Mouse (Mus musculus): ENCODE data around the gene March1. TPM values are rescaled to one million over a fixed set of nuclear protein-coding genes. Genes with fewer than 3 reads are reported as not detected.

March1 gene
- polyA plus RNA-seq, 1 experiment from 2014 or later, result 0.33 TPM

GRCm38 (mm10) chr8:66436804-66437203, 819.1 kb downstream of the March1 start:
- Histone ChIP-seq H3K4me2 (no peak overlapping the region), H3K9ac (ENCODE audit: low read depth, low read length) (no peak overlapping the region), H3K27ac (ENCODE audit: low read depth, low read length) (no peak overlapping the region), H3K4me1 (ENCODE audit: control insufficient read depth, insufficient read depth, low read length) (no peaks in the 10 kb centered on the region), H3K4me3 (ENCODE audit: low read depth, low read length) (no peak overlapping the region), H3K36me3 (ENCODE audit: control insufficient read depth, insufficient read depth, low read length) (no peaks in the 10 kb centered on the region), H3K27me3 (ENCODE audit: control insufficient read depth, insufficient read depth, low read length) (no peaks in the 10 kb centered on the region), H3K9me3 (replicated peaks; ENCODE audit: control insufficient read depth, low read length) (no peaks in the 10 kb centered on the region)
- WGBS (ENCODE audit: insufficient replicate concordance), result 80% methylated on average over 1 of the region's 1 CpGs
- no peak for ATAC-seq (replicated peaks; ENCODE audit: insufficient number of reproducible peaks, low FRiP score, low TSS enrichment)

- Histone ChIP-seq H3K4me2 (no peak overlapping the region), H3K9me3 (replicated peaks; ENCODE audit: control insufficient read depth, low read length) (no peaks in the 10 kb centered on the region), H3K9ac (ENCODE audit: low read depth, low read length) (no peak overlapping the region), H3K27ac (ENCODE audit: low read depth, low read length) (no peak overlapping the region), H3K27me3 (ENCODE audit: control insufficient read depth, insufficient read depth, low read length) (no peaks in the 10 kb centered on the region), H3K4me3 (ENCODE audit: low read depth, low read length) (no peak overlapping the region), H3K36me3 (ENCODE audit: control insufficient read depth, insufficient read depth, low read length) (no peaks in the 10 kb centered on the region), H3K4me1 (ENCODE audit: control insufficient read depth, insufficient read depth, low read length) (no peaks in the 10 kb centered on the region)
- WGBS (ENCODE audit: insufficient replicate concordance), result 64% methylated on average over 3 of the region's 3 CpGs
- no peak for ATAC-seq (replicated peaks; ENCODE audit: insufficient number of reproducible peaks, low FRiP score, low TSS enrichment)
Measured at GRCm38 (mm10) chr8:66437929-66438328, 820.2 kb downstream of the March1 start.

GRCm38 (mm10) chr8:66438468-66438867, 820.8 kb downstream of the March1 start:
- Histone ChIP-seq H3K27ac (ENCODE audit: low read depth, low read length) (no peak overlapping the region), H3K9me3 (replicated peaks; ENCODE audit: control insufficient read depth, low read length) (no peaks in the 10 kb centered on the region), H3K9ac (ENCODE audit: low read depth, low read length) (no peak overlapping the region), H3K36me3 (ENCODE audit: control insufficient read depth, insufficient read depth, low read length) (no peaks in the 10 kb centered on the region), H3K27me3 (ENCODE audit: control insufficient read depth, insufficient read depth, low read length) (no peaks in the 10 kb centered on the region), H3K4me1 (ENCODE audit: control insufficient read depth, insufficient read depth, low read length) (no peaks in the 10 kb centered on the region), H3K4me2 (no peak overlapping the region), H3K4me3 (ENCODE audit: low read depth, low read length) (no peak overlapping the region)
- no peak for ATAC-seq (replicated peaks; ENCODE audit: insufficient number of reproducible peaks, low FRiP score, low TSS enrichment)
- 75% methylated on average over 4 of the region's 4 CpGs for WGBS (ENCODE audit: insufficient replicate concordance)

- H3K9me3 ChIP-seq (replicated peaks; ENCODE audit: control insufficient read depth, low read length), result no peaks in the 10 kb centered on the region
- no peaks in the 10 kb centered on the region for H3K4me1 ChIP-seq (ENCODE audit: control insufficient read depth, insufficient read depth, low read length)
- ATAC-seq (replicated peaks; ENCODE audit: insufficient number of reproducible peaks, low FRiP score, low TSS enrichment), result no peak
- no peak overlapping the region for H3K27ac ChIP-seq (ENCODE audit: low read depth, low read length)
- WGBS (ENCODE audit: insufficient replicate concordance), result 38% methylated on average over 1 of the region's 1 CpGs
- no peak overlapping the region for H3K4me3 ChIP-seq (ENCODE audit: low read depth, low read length)
- no peak overlapping the region for H3K4me2 ChIP-seq
- no peaks in the 10 kb centered on the region for H3K27me3 ChIP-seq (ENCODE audit: control insufficient read depth, insufficient read depth, low read length)
- H3K9ac ChIP-seq (ENCODE audit: low read depth, low read length), result no peak overlapping the region
- H3K36me3 ChIP-seq (ENCODE audit: control insufficient read depth, insufficient read depth, low read length), result no peaks in the 10 kb centered on the region
Measured at GRCm38 (mm10) chr8:66441123-66441522, 823.4 kb downstream of the March1 start.

GRCm38 (mm10) chr8:66442778-66443177, 825.1 kb downstream of the March1 start:
- no peak for ATAC-seq (replicated peaks; ENCODE audit: insufficient number of reproducible peaks, low FRiP score, low TSS enrichment)
- WGBS (ENCODE audit: insufficient replicate concordance), result 5% methylated on average over 1 of the region's 1 CpGs
- Histone ChIP-seq H3K36me3 (ENCODE audit: control insufficient read depth, insufficient read depth, low read length) (no peaks in the 10 kb centered on the region), H3K9me3 (replicated peaks; ENCODE audit: control insufficient read depth, low read length) (no peaks in the 10 kb centered on the region), H3K4me1 (ENCODE audit: control insufficient read depth, insufficient read depth, low read length) (no peaks in the 10 kb centered on the region), H3K27me3 (ENCODE audit: control insufficient read depth, insufficient read depth, low read length) (no peaks in the 10 kb centered on the region), H3K4me2 (no peak overlapping the region), H3K27ac (ENCODE audit: low read depth, low read length) (no peak overlapping the region), H3K9ac (ENCODE audit: low read depth, low read length) (no peak overlapping the region), H3K4me3 (ENCODE audit: low read depth, low read length) (no peak overlapping the region)

- no peak for ATAC-seq (replicated peaks; ENCODE audit: insufficient number of reproducible peaks, low FRiP score, low TSS enrichment)
- H3K4me2 ChIP-seq, result no peak overlapping the region
- H3K9ac ChIP-seq (ENCODE audit: low read depth, low read length), result no peak overlapping the region
- no peak overlapping the region for H3K4me3 ChIP-seq (ENCODE audit: low read depth, low read length)
- no peaks in the 10 kb centered on the region for H3K9me3 ChIP-seq (replicated peaks; ENCODE audit: control insufficient read depth, low read length)
- H3K27ac ChIP-seq (ENCODE audit: low read depth, low read length), result no peak overlapping the region
- 71% methylated on average over 5 of the region's 5 CpGs for WGBS (ENCODE audit: insufficient replicate concordance)
- no peaks in the 10 kb centered on the region for H3K4me1 ChIP-seq (ENCODE audit: control insufficient read depth, insufficient read depth, low read length)
- H3K36me3 ChIP-seq (ENCODE audit: control insufficient read depth, insufficient read depth, low read length), result no peaks in the 10 kb centered on the region
- H3K27me3 ChIP-seq (ENCODE audit: control insufficient read depth, insufficient read depth, low read length), result no peaks in the 10 kb centered on the region
Measured at GRCm38 (mm10) chr8:66444141-66444540, 826.4 kb downstream of the March1 start.

- H3K9ac ChIP-seq (ENCODE audit: low read depth, low read length), result no peak overlapping the region
- H3K9me3 ChIP-seq (replicated peaks; ENCODE audit: control insufficient read depth, low read length), result no peaks in the 10 kb centered on the region
- H3K36me3 ChIP-seq (ENCODE audit: control insufficient read depth, insufficient read depth, low read length), result no peaks in the 10 kb centered on the region
- no peak for ATAC-seq (replicated peaks; ENCODE audit: insufficient number of reproducible peaks, low FRiP score, low TSS enrichment)
- no peak overlapping the region for H3K4me3 ChIP-seq (ENCODE audit: low read depth, low read length)
- no peak overlapping the region for H3K4me2 ChIP-seq
- H3K27me3 ChIP-seq (ENCODE audit: control insufficient read depth, insufficient read depth, low read length), result no peaks in the 10 kb centered on the region
- WGBS (ENCODE audit: insufficient replicate concordance), result 70% methylated on average over 3 of the region's 3 CpGs
- H3K27ac ChIP-seq (ENCODE audit: low read depth, low read length), result no peak overlapping the region
- no peaks in the 10 kb centered on the region for H3K4me1 ChIP-seq (ENCODE audit: control insufficient read depth, insufficient read depth, low read length)
Measured at GRCm38 (mm10) chr8:66445351-66445750, 827.7 kb downstream of the March1 start.

- H3K4me1 ChIP-seq (ENCODE audit: control insufficient read depth, insufficient read depth, low read length), result no peaks in the 10 kb centered on the region
- H3K9me3 ChIP-seq (replicated peaks; ENCODE audit: control insufficient read depth, low read length), result no peaks in the 10 kb centered on the region
- H3K9ac ChIP-seq (ENCODE audit: low read depth, low read length), result no peak overlapping the region
- ATAC-seq (replicated peaks; ENCODE audit: insufficient number of reproducible peaks, low FRiP score, low TSS enrichment), result no peak
- H3K4me2 ChIP-seq, result no peak overlapping the region
- no peak overlapping the region for H3K27ac ChIP-seq (ENCODE audit: low read depth, low read length)
- WGBS (ENCODE audit: insufficient replicate concordance), result 26% methylated on average over 5 of the region's 5 CpGs
- no peaks in the 10 kb centered on the region for H3K27me3 ChIP-seq (ENCODE audit: control insufficient read depth, insufficient read depth, low read length)
- H3K4me3 ChIP-seq (ENCODE audit: low read depth, low read length), result no peak overlapping the region
- no peaks in the 10 kb centered on the region for H3K36me3 ChIP-seq (ENCODE audit: control insufficient read depth, insufficient read depth, low read length)
Measured at GRCm38 (mm10) chr8:66450691-66451090, 833.0 kb downstream of the March1 start.

GRCm38 (mm10) chr8:66457057-66457456, 839.4 kb downstream of the March1 start:
- Histone ChIP-seq H3K9me3 (replicated peaks; ENCODE audit: control insufficient read depth, low read length) (no peaks in the 10 kb centered on the region), H3K27me3 (ENCODE audit: control insufficient read depth, insufficient read depth, low read length) (no peaks in the 10 kb centered on the region), H3K4me1 (ENCODE audit: control insufficient read depth, insufficient read depth, low read length) (no peaks in the 10 kb centered on the region), H3K4me2 (no peak overlapping the region), H3K27ac (ENCODE audit: low read depth, low read length) (no peak overlapping the region), H3K36me3 (ENCODE audit: control insufficient read depth, insufficient read depth, low read length) (no peaks in the 10 kb centered on the region), H3K4me3 (ENCODE audit: low read depth, low read length) (no peak overlapping the region), H3K9ac (ENCODE audit: low read depth, low read length) (no peak overlapping the region)
- ATAC-seq (replicated peaks; ENCODE audit: insufficient number of reproducible peaks, low FRiP score, low TSS enrichment), result no peak

Measured in heart, embryonic 11.5 days (tissue).